Mouse (Mus musculus) MEL (cell line): ENCODE data around the gene Gm2174. TPM values are rescaled to one million over a fixed set of nuclear protein-coding genes. Genes with fewer than 3 reads are reported as not detected.

Experiments
- DNase-seq: peaks from one replicate; pipeline ENCODE4 v3.0.0; 2011; ENCODE audit warnings: low read depth, low spot score
- H3K27ac ChIP-seq: 2 replicates; pipeline ENCODE4 v1.5.1; 2012; ENCODE audit warnings: low read depth, mild to moderate bottlenecking, control low read depth, low read length, moderate library complexity; ENCODE audit not compliant: control insufficient read depth
- H3K27me3 ChIP-seq, 2 experiments: fragments of 150-350 bp in 1 of 2; sonication (generic) in 1 of 2; 2 replicates each; pipeline ENCODE4 v1.6.1; 2012; ENCODE audit warnings: low read length in 2 of 2, mild to moderate bottlenecking in 2 of 2, improper control_type of control experiment in 1 of 2, moderate library complexity in 1 of 2; ENCODE audit not compliant: insufficient read depth in 2 of 2, control insufficient read depth in 1 of 2
- H3K36me3 ChIP-seq, 2 experiments: 2 replicates each; pipeline ENCODE4 v1.6.1; 2012 to 2014; ENCODE audit warnings: low read length in 2 of 2, improper control_type of control experiment in 1 of 2, inconsistent platforms in 1 of 2, mild to moderate bottlenecking in 1 of 2; ENCODE audit not compliant: insufficient read depth in 2 of 2, control insufficient read depth in 1 of 2
- H3K4me1 ChIP-seq, 2 experiments: fragments of 150-350 bp in 1 of 2; sonication (generic) in 1 of 2; 2 replicates each; pipeline ENCODE4 v1.6.1; 2012; ENCODE audit warnings: low read length in 2 of 2, improper control_type of control experiment in 1 of 2, mild to moderate bottlenecking in 1 of 2; ENCODE audit not compliant: insufficient read depth in 2 of 2, control insufficient read depth in 1 of 2
- H3K4me3 ChIP-seq, 2 experiments: fragments of 150-350 bp in 1 of 2; sonication (generic) in 1 of 2; 2 replicates each; pipeline ENCODE4 v1.5.1; 2012; ENCODE audit warnings: low read depth in 2 of 2, low read length in 2 of 2, mild to moderate bottlenecking in 2 of 2, moderate library complexity in 2 of 2, control low read depth in 1 of 2, improper control_type of control experiment in 1 of 2; ENCODE audit not compliant: control insufficient read depth in 1 of 2, insufficient read depth in 1 of 2
- H3K79me2 ChIP-seq: 2 replicates; pipeline ENCODE4 v1.6.1; 2012; ENCODE audit warnings: mild to moderate bottlenecking, low read length, moderate library complexity; ENCODE audit not compliant: control insufficient read depth, poor library complexity, insufficient read depth
- H3K9ac ChIP-seq: 2 replicates; pipeline ENCODE4 v1.6.1; 2012; ENCODE audit warnings: low read depth, mild to moderate bottlenecking, control low read depth, low read length, moderate library complexity; ENCODE audit not compliant: control insufficient read depth, poor library complexity, severe bottlenecking
- H3K9me3 ChIP-seq: fragments of 150-350 bp; sonication (generic); replicated peaks from 2 replicates; pipeline ENCODE4 v1.6.1; 2012; ENCODE audit warnings: mild to moderate bottlenecking, low read length, improper control_type of control experiment, moderate library complexity; ENCODE audit not compliant: insufficient read depth
- BHLHE40 ChIP-seq: IDR thresholded peaks from 2 replicates; pipeline ENCODE4 v1.6.1; 2012; ENCODE audit warnings: low read depth, mild to moderate bottlenecking, inconsistent platforms, low read length, improper control_type of control experiment, borderline replicate concordance
- CHD1 ChIP-seq: IDR thresholded peaks from 2 replicates; pipeline ENCODE4 v1.6.1; 2012; ENCODE audit warnings: low read depth, mild to moderate bottlenecking, inconsistent platforms, low read length, improper control_type of control experiment
- CHD2 ChIP-seq: IDR thresholded peaks from 2 replicates; pipeline ENCODE4 v1.6.1; 2011; ENCODE audit warnings: low read length, improper control_type of control experiment
- CTCF ChIP-seq, 3 experiments: IDR thresholded peaks in 2 of 3; conservative IDR thresholded peaks in 1 of 3; 2 replicates each; pipeline ENCODE4 v1.5.1; 2011 to 2012; ENCODE audit warnings: low read length in 3 of 3, low read depth in 2 of 3, mild to moderate bottlenecking in 2 of 3, improper control_type of control experiment in 1 of 3, inconsistent platforms in 1 of 3, mixed read lengths in 1 of 3, moderate library complexity in 1 of 3; ENCODE audit not compliant: control insufficient read depth in 1 of 3, insufficient read depth in 1 of 3, poor library complexity in 1 of 3, severe bottlenecking in 1 of 3
- E2F4 ChIP-seq: IDR thresholded peaks from 2 replicates; pipeline ENCODE4 v1.6.1; 2011; ENCODE audit warnings: low read depth, low read length, improper control_type of control experiment, borderline replicate concordance
- ELF1 ChIP-seq: IDR thresholded peaks from 2 replicates; pipeline ENCODE4 v1.6.1; 2014; ENCODE audit warnings: low read depth, mild to moderate bottlenecking, inconsistent platforms, low read length, improper control_type of control experiment, moderate library complexity
- EP300 ChIP-seq, 2 experiments: IDR thresholded peaks; 2 replicates each; pipeline ENCODE4 v1.6.1; 2011; ENCODE audit warnings: improper control_type of control experiment in 2 of 2, low read length in 2 of 2, low read depth in 1 of 2, mild to moderate bottlenecking in 1 of 2
- ETS1 ChIP-seq: IDR thresholded peaks from 2 replicates; pipeline ENCODE4 v1.6.1; 2012; ENCODE audit warnings: low read depth, mild to moderate bottlenecking, inconsistent platforms, low read length, improper control_type of control experiment, moderate library complexity
- GATA1 ChIP-seq: IDR thresholded peaks from 2 replicates; pipeline ENCODE4 v1.6.1; 2011; ENCODE audit warnings: low read depth, low read length, improper control_type of control experiment
- HCFC1 ChIP-seq: IDR thresholded peaks from 2 replicates; pipeline ENCODE4 v1.6.1; 2012; ENCODE audit warnings: low read depth, mild to moderate bottlenecking, inconsistent platforms, low read length, improper control_type of control experiment, moderate library complexity
- JUND ChIP-seq: IDR thresholded peaks from 2 replicates; pipeline ENCODE4 v1.6.1; 2011; ENCODE audit warnings: low read depth, mild to moderate bottlenecking, improper control_type of control experiment, low read length
- KAT2A ChIP-seq: conservative IDR thresholded peaks from 2 replicates; pipeline ENCODE4 v1.6.1; 2012; ENCODE audit warnings: low read depth, low read length, improper control_type of control experiment, inconsistent platforms
- MAFK ChIP-seq: IDR thresholded peaks from 2 replicates; pipeline ENCODE4 v1.6.1; 2011; ENCODE audit warnings: low read depth, mild to moderate bottlenecking, low read length, improper control_type of control experiment, borderline replicate concordance
- MAX ChIP-seq: IDR thresholded peaks from 2 replicates; pipeline ENCODE4 v1.6.1; 2011; ENCODE audit warnings: low read length, improper control_type of control experiment
- MAZ ChIP-seq: IDR thresholded peaks from 2 replicates; pipeline ENCODE4 v1.6.1; 2012; ENCODE audit warnings: low read depth, mild to moderate bottlenecking, inconsistent platforms, low read length, improper control_type of control experiment
- MEF2A ChIP-seq: IDR thresholded peaks from 2 replicates; pipeline ENCODE4 v1.6.1; 2014; ENCODE audit warnings: low read depth, mild to moderate bottlenecking, inconsistent platforms, low read length, improper control_type of control experiment; ENCODE audit not compliant: poor library complexity, insufficient replicate concordance, severe bottlenecking; ENCODE audit errors: extremely low read depth
- MXI1 ChIP-seq: IDR thresholded peaks from 2 replicates; pipeline ENCODE4 v1.6.1; 2011; ENCODE audit warnings: mild to moderate bottlenecking, low read depth, low read length, improper control_type of control experiment
- MYB ChIP-seq: IDR thresholded peaks from 2 replicates; pipeline ENCODE4 v1.6.1; 2011; ENCODE audit warnings: mild to moderate bottlenecking, low read depth, low read length, improper control_type of control experiment
- MYC ChIP-seq: IDR thresholded peaks from 2 replicates; pipeline ENCODE4 v1.6.1; 2011; ENCODE audit warnings: low read depth, mild to moderate bottlenecking, low read length, improper control_type of control experiment, moderate library complexity
- NELFE ChIP-seq: IDR thresholded peaks from 2 replicates; pipeline ENCODE4 v1.6.1; 2011; ENCODE audit warnings: low read depth, low read length, improper control_type of control experiment
- NRF1 ChIP-seq: IDR thresholded peaks from 2 replicates; pipeline ENCODE4 v1.6.1; 2014; ENCODE audit warnings: low read depth, mild to moderate bottlenecking, inconsistent platforms, low read length, improper control_type of control experiment, moderate library complexity; ENCODE audit not compliant: poor library complexity, insufficient read depth, severe bottlenecking
- POLR2A ChIP-seq, 2 experiments: IDR thresholded peaks; 2 replicates each; pipeline ENCODE4 v1.6.1; 2011 to 2012; ENCODE audit warnings: low read length in 2 of 2, mild to moderate bottlenecking in 2 of 2, control low read depth in 1 of 2, improper control_type of control experiment in 1 of 2, low read depth in 1 of 2, moderate library complexity in 1 of 2; ENCODE audit not compliant: control insufficient read depth in 1 of 2, insufficient read depth in 1 of 2, poor library complexity in 1 of 2
- POLR2AphosphoS2 ChIP-seq: IDR thresholded peaks from 2 replicates; pipeline ENCODE4 v1.6.1; 2011; ENCODE audit warnings: low read length, improper control_type of control experiment
- POLR2AphosphoS5 ChIP-seq: IDR thresholded peaks from 2 replicates; pipeline ENCODE4 v1.6.1; 2012; ENCODE audit warnings: low read depth, borderline replicate concordance, mild to moderate bottlenecking, inconsistent platforms, low read length, moderate library complexity, mixed read lengths
- RAD21 ChIP-seq: IDR thresholded peaks from 2 replicates; pipeline ENCODE4 v1.6.1; 2011; ENCODE audit warnings: mild to moderate bottlenecking, low read depth, low read length, improper control_type of control experiment
- RCOR1 ChIP-seq: IDR thresholded peaks from 2 replicates; pipeline ENCODE4 v1.6.1; 2012; ENCODE audit warnings: low read depth, mild to moderate bottlenecking, inconsistent platforms, low read length, improper control_type of control experiment
- SIN3A ChIP-seq: IDR thresholded peaks from 2 replicates; pipeline ENCODE4 v1.6.1; 2012; ENCODE audit warnings: low read length, improper control_type of control experiment, inconsistent platforms
- TAL1 ChIP-seq: IDR thresholded peaks from 2 replicates; pipeline ENCODE4 v1.6.1; 2012; ENCODE audit warnings: mild to moderate bottlenecking, inconsistent platforms, low read length, moderate library complexity, mixed read lengths
- TBP ChIP-seq: IDR thresholded peaks from 2 replicates; pipeline ENCODE4 v1.8.0; 2011; ENCODE audit warnings: low read depth, low read length, improper control_type of control experiment
- TCF12 ChIP-seq: IDR thresholded peaks from 2 replicates; pipeline ENCODE4 v1.6.1; 2014; ENCODE audit warnings: low read depth, mild to moderate bottlenecking, inconsistent platforms, low read length, improper control_type of control experiment, moderate library complexity
- USF1 ChIP-seq: IDR thresholded peaks from 2 replicates; pipeline ENCODE4 v1.6.1; 2014; ENCODE audit warnings: low read depth, mild to moderate bottlenecking, inconsistent platforms, low read length, improper control_type of control experiment, moderate library complexity
- USF2 ChIP-seq, 2 experiments: IDR thresholded peaks; 2 replicates each; pipeline ENCODE4 v1.6.1; 2011 to 2012; ENCODE audit warnings: improper control_type of control experiment in 2 of 2, low read length in 2 of 2, borderline replicate concordance in 1 of 2, inconsistent platforms in 1 of 2, low read depth in 1 of 2, mild to moderate bottlenecking in 1 of 2; ENCODE audit not compliant: insufficient read depth in 1 of 2
- ZC3H11A ChIP-seq: IDR thresholded peaks from 2 replicates; pipeline ENCODE4 v1.6.1; 2012; ENCODE audit warnings: low read depth, mild to moderate bottlenecking, inconsistent platforms, low read length, improper control_type of control experiment
- ZKSCAN1 ChIP-seq: IDR thresholded peaks from 2 replicates; pipeline ENCODE4 v1.6.1; 2012; ENCODE audit warnings: low read depth, mild to moderate bottlenecking, inconsistent platforms, low read length, improper control_type of control experiment, moderate library complexity
- ZMIZ1 ChIP-seq: IDR thresholded peaks from 2 replicates; pipeline ENCODE4 v1.6.1; 2012; ENCODE audit warnings: low read depth, mild to moderate bottlenecking, inconsistent platforms, low read length, improper control_type of control experiment, moderate library complexity
- ZNF384 ChIP-seq: IDR thresholded peaks from 2 replicates; pipeline ENCODE4 v1.6.1; 2012; ENCODE audit warnings: low read depth, mild to moderate bottlenecking, inconsistent platforms, low read length, improper control_type of control experiment
- polyA plus RNA-seq, 2 experiments: library from polyadenylated mRNA; stranded (reverse) in 1 of 2; unstranded in 1 of 2; fragments of >175 nt in 1 of 2; fragments of >200 nt in 1 of 2; gene quantifications; 2 replicates each; pipeline versions ENCODE4 v1.2.1 to v1.2.4; 2012; ENCODE audit warnings: low replicate concordance in 2 of 2, low read depth in 1 of 2; ENCODE audit not compliant: insufficient read length in 2 of 2, insufficient read depth in 1 of 2, missing spikeins in 1 of 2
- total RNA-seq: library from RNA; depleted of rRNA; stranded (reverse); fragments of 300-350 nt; gene quantifications from 2 replicates; pipeline ENCODE4 v1.2.3, GENCODE M21; 2012

Gene Gm2174
- total and polyA plus RNA-seq, 3 experiments = 2.5 TPM; not detected in 2

- peak; percentile 91 for DNase-seq
- H3K9ac ChIP-seq = peak within 1 kb of the TSS; percentile 88
- no peaks in the 10 kb centered on the region for H3K27me3 ChIP-seq
- TF ChIP-seq POLR2A (IDR thresholded peaks at IDR 0.05; ENCODE audit: control insufficient read depth in 1 of 2, insufficient read depth in 1 of 2, low read depth in 1 of 2, low read length in 2 of 2, poor library complexity in 1 of 2) = peak; percentile 94 to 95
- TF ChIP-seq EP300 (IDR thresholded peaks at IDR 0.05; ENCODE audit: low read depth in 1 of 2, low read length in 2 of 2) = no peak
- no peak for TF ChIP-seq CTCF (IDR thresholded peaks at IDR 0.05 in 2 of 3, conservative IDR thresholded peaks at IDR 0.05 in 1 of 3; ENCODE audit: control insufficient read depth in 1 of 3, insufficient read depth in 1 of 3, low read depth in 2 of 3, low read length in 3 of 3, poor library complexity in 1 of 3, severe bottlenecking in 1 of 3)
- peak; percentile 80 for TF ChIP-seq NELFE
- peak; percentile 93 for TF ChIP-seq TBP
- TF ChIP-seq MEF2A = no peak
- no peak for TF ChIP-seq MAFK
- TF ChIP-seq RCOR1 = no peak
- TF ChIP-seq BHLHE40 = no peak
- no peak for TF ChIP-seq RAD21
- no peak; the same call in 1 of the 2 replicates for TF ChIP-seq SIN3A
- TF ChIP-seq TAL1 = no peak
- no peak for TF ChIP-seq JUND
- TF ChIP-seq MXI1 = peak; percentile 27; the same call in 1 of the 2 replicates
- no peak for TF ChIP-seq ZNF384
- no peak for TF ChIP-seq ELF1
- peak; percentile 67 for TF ChIP-seq TCF12
- no peak; the same call in 1 of the 2 replicates for TF ChIP-seq POLR2AphosphoS5
- TF ChIP-seq NRF1 = no peak
- peak in 1 of 2 experiments; percentile 66; a peak in 2 of 4 replicates for TF ChIP-seq USF2 (IDR thresholded peaks at IDR 0.05; ENCODE audit: borderline replicate concordance in 1 of 2, insufficient read depth in 1 of 2, low read depth in 1 of 2, low read length in 2 of 2)
- TF ChIP-seq HCFC1 = 0 out of 2 replicates have a peak, but pooled peaks have one; percentile 13
- no peak for TF ChIP-seq ETS1
- peak; percentile 62 for TF ChIP-seq MAX
- no peak for TF ChIP-seq CHD1
- TF ChIP-seq ZMIZ1 = peak; percentile 94
- peak; percentile 62; the same call in 1 of the 2 replicates for TF ChIP-seq POLR2AphosphoS2
- no peak for TF ChIP-seq ZKSCAN1
- peak; percentile 94 for TF ChIP-seq USF1
- no peak for TF ChIP-seq MYC
- TF ChIP-seq ZC3H11A = no peak
- TF ChIP-seq GATA1 = no peak
- TF ChIP-seq KAT2A = no peak
- no peak for TF ChIP-seq MAZ
- TF ChIP-seq E2F4 = no peak
- TF ChIP-seq MYB = no peak
- no peak for TF ChIP-seq CHD2
- H3K4me3 ChIP-seq = peak within 1 kb of the TSS; percentile 67 to 83
- peaks cover 0 to 29% of the 10 kb centered on the region in 2 experiments; a peak in 2 of 4 replicates for H3K36me3 ChIP-seq
- peak within 1 kb of the TSS; percentile 87 for H3K27ac ChIP-seq
- peaks cover 3% of the 10 kb centered on the region; the same call in 1 of the 2 replicates for H3K79me2 ChIP-seq
- no peaks in the 10 kb centered on the region for H3K9me3 ChIP-seq
- peaks cover 4 to 5% of the 10 kb centered on the region in 2 experiments for H3K4me1 ChIP-seq
Observed at GRCm38 (mm10) chrX:56454671-56455371, 7.1 kb downstream of the Gm2174 start, which contains the start of gene Ints6l. Gene Ints6l (plus strand): TSS chrX:56454857.
